Mouse (Mus musculus): ENCODE measurements around the gene Gm8247. TPM values are rescaled to one million over a fixed set of nuclear protein-coding genes. Genes with fewer than 3 reads are reported as not detected.
"Not testable (repeated sequence)": the region's sequence is repeated elsewhere in the genome, so short reads cannot be mapped to it uniquely, and the experiment has no call there.

Gene Gm8247
- not detected in 2 replicates for polyA plus RNA-seq (2014; fragmentation: Nextera tagmentation; extraction: Ambion mirVana)

DNA sequence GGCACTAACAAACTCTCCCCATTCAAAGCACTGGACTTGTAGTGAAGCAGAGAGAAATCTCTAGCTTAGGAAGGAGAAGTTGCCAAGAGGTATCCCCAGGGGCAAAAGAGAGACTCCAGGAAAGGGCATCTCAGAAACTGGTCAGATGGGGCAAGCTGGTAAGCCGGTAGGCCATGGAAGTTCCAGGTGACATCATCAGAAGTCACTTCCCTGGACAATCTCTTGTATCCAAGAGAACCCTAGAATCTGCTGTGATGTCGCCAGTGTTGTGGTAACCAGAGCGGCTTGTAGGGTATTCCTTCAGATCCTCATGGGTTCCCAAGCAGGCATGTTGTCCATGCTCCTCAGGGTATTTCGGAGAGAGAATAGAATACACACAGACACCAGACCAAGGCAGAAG lies at the start of gene Gm8247:
Gene Gm8247 (plus strand): TSS at position 301 of the 400 bp plus-strand sequence.
- not testable (repeated sequence) for H3K4me2 ChIP-seq; H3K9ac ChIP-seq (ENCODE audit: low read depth, low read length); H3K36me3 ChIP-seq (ENCODE audit: control insufficient read depth, insufficient read depth, low read length); H3K4me3 ChIP-seq (ENCODE audit: low read depth, low read length); H3K27me3 ChIP-seq (replicated peaks; ENCODE audit: control insufficient read depth, insufficient read depth, low read length); H3K4me1 ChIP-seq (replicated peaks; ENCODE audit: control insufficient read depth, insufficient read depth, low read length); DNase-seq (ENCODE audit: low spot score); H3K9me3 ChIP-seq (ENCODE audit: control insufficient read depth, low read length); H3K27ac ChIP-seq (ENCODE audit: low read depth, low read length); ATAC-seq (replicated peaks; ENCODE audit: low FRiP score)
- WGBS = 87% methylated on average over 4 of the region's 4 CpGs

DNA sequence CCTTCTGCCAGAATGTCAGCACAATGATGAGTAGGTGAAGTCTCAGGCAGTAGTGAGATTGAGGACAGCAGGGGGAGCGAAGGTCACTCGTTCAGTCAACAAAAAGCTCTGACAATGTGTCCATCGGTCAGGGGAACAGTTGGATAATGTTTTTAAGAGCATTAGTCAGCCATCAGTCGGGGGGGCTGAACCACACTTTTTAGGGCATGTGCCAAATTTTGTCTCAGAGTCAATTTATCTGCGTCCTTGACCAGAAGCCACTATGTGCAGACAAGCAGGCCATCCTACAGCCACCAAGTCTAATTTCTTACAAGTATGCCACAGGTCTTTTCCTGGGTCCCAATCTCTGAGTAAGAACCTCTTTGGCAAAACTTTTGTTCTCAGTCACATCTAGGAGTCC lies 35.0 kb upstream of the Gm8247 start:
- H3K9me3 ChIP-seq (ENCODE audit: control insufficient read depth, low read length); H3K4me3 ChIP-seq (ENCODE audit: low read depth, low read length); H3K27me3 ChIP-seq (replicated peaks; ENCODE audit: control insufficient read depth, insufficient read depth, low read length); ATAC-seq (replicated peaks; ENCODE audit: low FRiP score); H3K4me1 ChIP-seq (replicated peaks; ENCODE audit: control insufficient read depth, insufficient read depth, low read length); H3K4me2 ChIP-seq; H3K27ac ChIP-seq (ENCODE audit: low read depth, low read length); H3K9ac ChIP-seq (ENCODE audit: low read depth, low read length); H3K36me3 ChIP-seq (ENCODE audit: control insufficient read depth, insufficient read depth, low read length); DNase-seq (ENCODE audit: low spot score): not testable (repeated sequence)
- WGBS = 64% methylated on average over 3 of the region's 5 CpGs

DNA sequence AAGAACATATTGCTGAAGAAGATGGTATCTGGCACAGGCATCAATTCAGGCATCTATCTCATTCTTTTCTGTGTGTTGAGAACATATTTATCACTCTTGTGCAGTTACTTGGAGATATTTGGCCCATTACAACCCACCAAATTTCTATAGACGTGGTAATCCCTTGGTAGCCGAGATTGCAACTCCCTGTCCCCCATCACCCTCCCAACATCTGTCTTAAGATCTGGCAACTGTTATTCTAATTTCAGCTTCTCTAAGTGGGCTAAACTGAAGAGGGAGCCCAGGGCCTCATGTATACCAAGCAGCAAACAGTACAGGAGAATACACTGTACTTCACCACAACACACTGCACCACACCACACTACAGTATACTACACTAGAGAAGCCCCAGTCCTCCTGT lies 8.8 kb downstream of the Gm8247 start:
- not testable (repeated sequence) for H3K9me3 ChIP-seq (ENCODE audit: control insufficient read depth, low read length); ATAC-seq (replicated peaks; ENCODE audit: low FRiP score); H3K27ac ChIP-seq (ENCODE audit: low read depth, low read length); H3K9ac ChIP-seq (ENCODE audit: low read depth, low read length); H3K4me1 ChIP-seq (replicated peaks; ENCODE audit: control insufficient read depth, insufficient read depth, low read length); H3K27me3 ChIP-seq (replicated peaks; ENCODE audit: control insufficient read depth, insufficient read depth, low read length); H3K4me3 ChIP-seq (ENCODE audit: low read depth, low read length); H3K36me3 ChIP-seq (ENCODE audit: control insufficient read depth, insufficient read depth, low read length); DNase-seq (ENCODE audit: low spot score); H3K4me2 ChIP-seq
- 57% methylated on average over 2 of the region's 2 CpGs for WGBS

DNA sequence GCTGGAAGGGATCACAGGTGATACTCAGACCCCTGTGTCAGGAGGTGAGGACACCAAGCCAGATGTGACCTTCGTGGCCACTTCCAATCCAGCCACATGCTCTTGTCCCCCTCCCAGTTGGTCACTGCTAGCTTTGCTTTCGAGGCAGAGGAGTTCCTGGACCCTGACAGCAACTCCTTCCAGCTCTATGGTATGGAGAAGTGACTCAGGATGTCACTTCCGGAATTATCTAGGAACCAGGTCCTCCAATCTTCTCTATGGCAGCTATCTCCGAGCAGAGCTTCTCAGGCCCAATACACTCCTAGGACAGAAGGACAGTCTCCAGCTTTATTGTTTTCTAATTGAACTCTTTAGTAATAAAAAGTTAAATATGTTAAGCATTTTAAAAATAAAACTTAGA lies 44.8 kb downstream of the Gm8247 start, which contains the start of gene Gm5624:
Gene Gm5624 (minus strand): TSS at position 202 of the 400 bp plus-strand sequence.
- 70% methylated on average over 4 of the region's 4 CpGs for WGBS
- not testable (repeated sequence) for ATAC-seq (replicated peaks; ENCODE audit: low FRiP score)

More for the DNA sequence above, 44.8 kb downstream of the Gm8247 start, which contains the start of gene Gm5624:
- H3K9ac ChIP-seq (ENCODE audit: low read depth, low read length); H3K4me3 ChIP-seq (ENCODE audit: low read depth, low read length); H3K27me3 ChIP-seq (replicated peaks; ENCODE audit: control insufficient read depth, insufficient read depth, low read length); DNase-seq (ENCODE audit: low spot score); H3K9me3 ChIP-seq (ENCODE audit: control insufficient read depth, low read length); H3K36me3 ChIP-seq (ENCODE audit: control insufficient read depth, insufficient read depth, low read length); H3K27ac ChIP-seq (ENCODE audit: low read depth, low read length); H3K4me2 ChIP-seq; H3K4me1 ChIP-seq (replicated peaks; ENCODE audit: control insufficient read depth, insufficient read depth, low read length): not testable (repeated sequence)

Other genes starting within 250 kb of the Gm8247 start
- gene Gm5930, start 244.6 kb upstream of the Gm8247 start, polyA plus RNA-seq (2014; fragmentation: Nextera tagmentation; extraction: Ambion mirVana) = not detected in 2 replicates
- gene Gm8229, start 217.8 kb upstream of the Gm8247 start, polyA plus RNA-seq (2014; fragmentation: Nextera tagmentation; extraction: Ambion mirVana) = not detected in 2 replicates
- gene Gm3371, start 172.5 kb upstream of the Gm8247 start, polyA plus RNA-seq (2014; fragmentation: Nextera tagmentation; extraction: Ambion mirVana) = not detected in 2 replicates
- not detected in 2 replicates for gene Gm8232, start 149.5 kb upstream of the Gm8247 start, polyA plus RNA-seq (2014; fragmentation: Nextera tagmentation; extraction: Ambion mirVana)
- not detected in 2 replicates for gene BC061237, start 90.7 kb upstream of the Gm8247 start, polyA plus RNA-seq (2014; fragmentation: Nextera tagmentation; extraction: Ambion mirVana)
- gene Gm17093, start 64.9 kb upstream of the Gm8247 start, polyA plus RNA-seq (2014; fragmentation: Nextera tagmentation; extraction: Ambion mirVana) = not detected in 2 replicates
- gene Gm5624, start 44.8 kb downstream of the Gm8247 start, polyA plus RNA-seq (2014; fragmentation: Nextera tagmentation; extraction: Ambion mirVana) = not detected in 2 replicates
- not detected in 2 replicates for gene Gm8257, start 123.3 kb downstream of the Gm8247 start, polyA plus RNA-seq (2014; fragmentation: Nextera tagmentation; extraction: Ambion mirVana)
- not detected in 2 replicates for gene Gm8267, start 167.2 kb downstream of the Gm8247 start, polyA plus RNA-seq (2014; fragmentation: Nextera tagmentation; extraction: Ambion mirVana)